Mouse (Mus musculus) stomach, embryonic 16.5 days (tissue): Measurements from ENCODE around the gene Olfr1154. TPM values are rescaled to one million over a fixed set of nuclear protein-coding genes. Genes with fewer than 3 reads are reported as not detected.

Source experiments
- ATAC-seq: fragments of 200-750 bp; cut with Nextera tagmentation; 2 replicates; pipeline ENCODE4 v1.8.0; 2017; ENCODE audit warnings: moderate number of reproducible peaks, moderate TSS enrichment; ENCODE audit not compliant: insufficient read depth, low FRiP score
- H3K27ac ChIP-seq: fragments of 300-500 bp; sonication (generic); 2 replicates; pipeline ENCODE4 v1.5.1; 2014; ENCODE audit warnings: low read length
- H3K27me3 ChIP-seq: fragments of 300-500 bp; sonication (generic); 2 replicates; pipeline ENCODE4 v1.6.1; 2014; ENCODE audit warnings: low read length, control low read depth, mixed read lengths; ENCODE audit not compliant: control insufficient read depth, insufficient read depth
- H3K36me3 ChIP-seq: fragments of 300-500 bp; sonication (generic); 2 replicates; pipeline ENCODE4 v1.6.1; 2014; ENCODE audit warnings: low read length; ENCODE audit not compliant: control insufficient read depth, insufficient read depth
- H3K4me1 ChIP-seq: fragments of 300-500 bp; sonication (generic); 2 replicates; pipeline ENCODE4 v1.6.1; 2014; ENCODE audit warnings: low read length, control low read depth, mixed read lengths; ENCODE audit not compliant: control insufficient read depth, insufficient read depth
- H3K4me2 ChIP-seq: fragments of 300-500 bp; sonication (generic); 2 replicates; pipeline ENCODE4 v1.6.1; 2014; ENCODE audit warnings: low read depth, low read length, mixed read lengths
- H3K4me3 ChIP-seq: fragments of 300-500 bp; sonication (generic); replicated peaks from 2 replicates; pipeline ENCODE4 v1.5.1; 2014; ENCODE audit warnings: mild to moderate bottlenecking, low read length
- H3K9ac ChIP-seq: fragments of 300-500 bp; sonication (generic); 2 replicates; pipeline ENCODE4 v1.6.1; 2014; ENCODE audit warnings: low read length
- H3K9me3 ChIP-seq: fragments of 300-500 bp; sonication (generic); replicated peaks from 2 replicates; pipeline ENCODE4 v1.6.1; 2016; ENCODE audit warnings: low read length, control low read depth; ENCODE audit not compliant: control insufficient read depth
- WGBS: fragments of 180-500 bp; shearing (Covaris S2); extraction: QIAGEN DNeasy Blood & Tissue Kit; methylation state at CpG from one replicate; pipeline ENCODE4 v1.1.7; 2014; 5-methylcytosine and 5-hydroxymethylcytosine counted together
- polyA plus RNA-seq: library from polyadenylated mRNA; unstranded; fragments of >200 nt; fragmentation: Nextera tagmentation; extraction: Ambion mirVana; gene quantifications from 2 replicates; pipeline ENCODE4 v1.2.1, GENCODE M21; 2015

Gene Olfr1154
- not detected in 2 replicates for polyA plus RNA-seq

DNA sequence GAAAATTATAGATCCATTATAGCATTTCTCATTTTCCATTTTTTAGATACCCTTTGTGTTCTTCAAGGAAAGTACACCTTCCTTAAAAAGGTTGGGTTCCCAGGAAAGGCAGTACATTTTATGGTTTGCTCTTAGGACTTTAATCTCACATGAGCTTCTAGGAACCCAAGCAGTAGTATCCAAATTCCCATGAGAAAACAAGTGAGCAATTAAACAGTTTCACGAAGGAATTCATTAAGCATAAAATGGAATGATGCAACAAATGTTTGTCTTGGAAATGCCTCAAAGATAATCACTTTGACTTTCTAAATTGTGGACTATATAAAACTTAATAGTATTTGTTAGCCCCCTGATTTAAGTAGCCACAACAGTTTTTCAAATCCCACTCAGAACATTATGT is at the start of gene Olfr1154:
TSS of gene Olfr1154 (minus strand) at position 101 of the 400 bp plus-strand sequence.
- H3K9me3 ChIP-seq = no peaks in the 10 kb centered on the region
- H3K36me3 ChIP-seq = no peaks in the 10 kb centered on the region
- WGBS = 89% methylated on average over 1 of the region's 1 CpGs
- no peak within 1 kb of the TSS for H3K4me2 ChIP-seq
- no peak for ATAC-seq
- no peak within 1 kb of the TSS for H3K9ac ChIP-seq
- H3K27me3 ChIP-seq = no peaks in the 10 kb centered on the region
- H3K4me1 ChIP-seq = no peaks in the 10 kb centered on the region
- no peak within 1 kb of the TSS for H3K4me3 ChIP-seq
- H3K27ac ChIP-seq = no peak within 1 kb of the TSS

GRCm38 (mm10) chr2:87953000-87953399 is 48.0 kb upstream of the Olfr1154 start, which contains the start of gene Olfr1156:
TSS of gene Olfr1156 (minus strand) at chr2:87953100.
- no peaks in the 10 kb centered on the region for H3K36me3 ChIP-seq
- no peaks in the 10 kb centered on the region for H3K4me1 ChIP-seq
- no peak within 1 kb of the TSS for H3K4me2 ChIP-seq
- no peak for ATAC-seq
- H3K9ac ChIP-seq = no peak within 1 kb of the TSS
- no peaks in the 10 kb centered on the region for H3K27me3 ChIP-seq
- H3K4me3 ChIP-seq = no peak within 1 kb of the TSS
- no peak within 1 kb of the TSS for H3K27ac ChIP-seq
- H3K9me3 ChIP-seq = no peaks in the 10 kb centered on the region

- H3K27ac ChIP-seq = no peak within 1 kb of the TSS
- no peak within 1 kb of the TSS for H3K4me3 ChIP-seq
- H3K4me1 ChIP-seq = no peaks in the 10 kb centered on the region
- H3K9ac ChIP-seq = no peak within 1 kb of the TSS
- WGBS = 95% methylated on average over 1 of the region's 1 CpGs
- no peaks in the 10 kb centered on the region for H3K27me3 ChIP-seq
- ATAC-seq = no peak
- H3K9me3 ChIP-seq = no peaks in the 10 kb centered on the region
- no peaks in the 10 kb centered on the region for H3K36me3 ChIP-seq
- H3K4me2 ChIP-seq = no peak within 1 kb of the TSS
Observed at GRCm38 (mm10) chr2:87945037-87945436, 40.1 kb upstream of the Olfr1154 start, which contains the start of gene Olfr1155. TSS of gene Olfr1155 (minus strand) at chr2:87945137.

- no peaks in the 10 kb centered on the region for H3K27me3 ChIP-seq
- no peak within 1 kb of the TSS for H3K4me3 ChIP-seq
- no peak for ATAC-seq
- WGBS = 75% methylated on average over 1 of the region's 1 CpGs
- H3K27ac ChIP-seq = no peak within 1 kb of the TSS
- no peak within 1 kb of the TSS for H3K9ac ChIP-seq
- H3K4me1 ChIP-seq = no peaks in the 10 kb centered on the region
- no peak within 1 kb of the TSS for H3K4me2 ChIP-seq
- H3K9me3 ChIP-seq = no peaks in the 10 kb centered on the region
- H3K36me3 ChIP-seq = no peaks in the 10 kb centered on the region
Observed at GRCm38 (mm10) chr2:87894662-87895061, 10.3 kb downstream of the Olfr1154 start, which contains the start of gene Olfr1153. TSS of gene Olfr1153 (plus strand) at chr2:87894962.

DNA sequence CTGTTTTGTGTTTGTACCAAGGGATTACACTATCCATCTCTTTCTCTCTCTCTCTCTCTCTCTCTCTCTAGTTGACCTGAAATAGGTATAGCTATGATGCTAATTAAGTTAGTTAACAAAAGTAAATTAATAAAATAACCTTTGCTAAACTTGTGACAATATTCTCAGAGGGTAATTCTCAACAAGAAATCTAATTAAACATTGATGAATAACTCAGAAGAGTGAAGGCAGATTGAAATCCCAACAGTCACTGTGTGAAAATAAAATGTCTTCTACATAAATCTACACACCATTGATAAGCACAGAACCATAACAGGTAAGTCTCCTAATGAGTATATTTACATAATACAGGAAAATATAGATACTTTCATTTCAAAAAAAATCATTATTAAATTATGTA is 38.8 kb downstream of the Olfr1154 start, which contains the start of gene Olfr1152:
TSS of gene Olfr1152 (plus strand) at position 301 of the 400 bp plus-strand sequence.
- H3K4me1 ChIP-seq = no peaks in the 10 kb centered on the region

DNA sequence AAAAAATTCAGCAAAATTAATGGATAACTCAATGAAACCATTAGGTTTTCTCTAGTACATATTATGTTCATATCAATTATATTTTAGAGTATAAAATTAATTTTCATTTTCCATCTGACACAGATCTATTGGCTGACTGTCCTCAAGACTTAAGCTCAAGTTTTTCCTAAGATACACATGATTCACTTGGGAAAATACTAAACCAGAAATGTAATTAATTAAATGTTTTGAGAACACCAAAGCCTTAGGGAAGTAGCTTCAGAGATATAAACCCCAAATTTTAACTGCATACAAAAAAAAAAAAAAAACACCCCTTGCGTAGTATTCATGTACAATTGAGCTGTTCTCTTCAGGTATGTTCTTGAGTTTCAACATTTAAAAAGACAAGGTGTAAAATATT is 49.4 kb downstream of the Olfr1154 start, which contains the start of gene Olfr1151:
TSS of gene Olfr1151 (plus strand) at position 301 of the 400 bp plus-strand sequence.
- no peaks in the 10 kb centered on the region for H3K27me3 ChIP-seq
- ATAC-seq = no peak
- 88% methylated on average over 1 of the region's 1 CpGs for WGBS

More for the DNA sequence above, 38.8 kb downstream of the Olfr1154 start, which contains the start of gene Olfr1152:
- no peaks in the 10 kb centered on the region for H3K9me3 ChIP-seq
- ATAC-seq = no peak
- H3K27me3 ChIP-seq = no peaks in the 10 kb centered on the region
- no peaks in the 10 kb centered on the region for H3K36me3 ChIP-seq
- no peak within 1 kb of the TSS for H3K4me2 ChIP-seq
- H3K9ac ChIP-seq = no peak within 1 kb of the TSS
- no peak within 1 kb of the TSS for H3K27ac ChIP-seq
- no peak within 1 kb of the TSS for H3K4me3 ChIP-seq

More for the DNA sequence above, 49.4 kb downstream of the Olfr1154 start, which contains the start of gene Olfr1151:
- Histone ChIP-seq H3K4me3 (no peak within 1 kb of the TSS), H3K4me2 (no peak within 1 kb of the TSS), H3K9ac (no peak within 1 kb of the TSS), H3K4me1 (no peaks in the 10 kb centered on the region), H3K27ac (no peak within 1 kb of the TSS), H3K36me3 (no peaks in the 10 kb centered on the region), H3K9me3 (no peaks in the 10 kb centered on the region)

Other genes with a start within 250 kb of the Olfr1154 start
- not detected in 2 replicates for gene Olfr1134, start 246.7 kb downstream of the Olfr1154 start, polyA plus RNA-seq
- gene Olfr1135, start 231.5 kb downstream of the Olfr1154 start, polyA plus RNA-seq = not detected in 2 replicates
- gene Olfr1136, start 211.2 kb downstream of the Olfr1154 start, polyA plus RNA-seq = not detected in 2 replicates
- gene Olfr1137, start 192.0 kb downstream of the Olfr1154 start, polyA plus RNA-seq = not detected in 2 replicates
- gene Olfr1138, start 165.2 kb downstream of the Olfr1154 start, polyA plus RNA-seq = not detected in 2 replicates
- not detected in 2 replicates for gene Olfr1140, start 161.4 kb downstream of the Olfr1154 start, polyA plus RNA-seq
- not detected in 2 replicates for gene Olfr1141, start 151.2 kb downstream of the Olfr1154 start, polyA plus RNA-seq
- not detected in 2 replicates for gene Olfr152, start 125.7 kb downstream of the Olfr1154 start, polyA plus RNA-seq
- not detected in 2 replicates for gene Olfr1143, start 104.6 kb downstream of the Olfr1154 start, polyA plus RNA-seq
- not detected in 2 replicates for gene Olfr1145, start 95.3 kb downstream of the Olfr1154 start, polyA plus RNA-seq
- not detected in 2 replicates for gene Olfr1148, start 74.6 kb downstream of the Olfr1154 start, polyA plus RNA-seq
- not detected in 2 replicates for gene Olfr1150-ps1, start 61.2 kb downstream of the Olfr1154 start, polyA plus RNA-seq
- not detected in 2 replicates for gene Olfr1151, start 49.3 kb downstream of the Olfr1154 start, polyA plus RNA-seq
- gene Olfr1152, start 38.7 kb downstream of the Olfr1154 start, polyA plus RNA-seq = not detected in 2 replicates
- not detected in 2 replicates for gene Olfr1153, start 10.2 kb downstream of the Olfr1154 start, polyA plus RNA-seq
- gene Olfr1155, start 40.0 kb upstream of the Olfr1154 start, polyA plus RNA-seq = not detected in 2 replicates
- not detected in 2 replicates for gene Olfr1156, start 47.9 kb upstream of the Olfr1154 start, polyA plus RNA-seq
- not detected in 2 replicates for gene Olfr1157, start 63.1 kb upstream of the Olfr1154 start, polyA plus RNA-seq
- gene Olfr74, start 69.5 kb upstream of the Olfr1154 start, polyA plus RNA-seq = not detected in 2 replicates
- not detected in 2 replicates for gene Olfr1158, start 84.9 kb upstream of the Olfr1154 start, polyA plus RNA-seq
- not detected in 2 replicates for gene Olfr1160, start 103.1 kb upstream of the Olfr1154 start, polyA plus RNA-seq
- gene Olfr1161, start 117.6 kb upstream of the Olfr1154 start, polyA plus RNA-seq = not detected in 2 replicates
- gene Olfr73, start 132.5 kb upstream of the Olfr1154 start, polyA plus RNA-seq = 0.07 TPM in 1 of 2 replicates, not detected in the other
- gene Olfr1162, start 146.0 kb upstream of the Olfr1154 start, polyA plus RNA-seq = not detected in 2 replicates
- not detected in 2 replicates for gene Olfr1163, start 166.7 kb upstream of the Olfr1154 start, polyA plus RNA-seq
- not detected in 2 replicates for gene Olfr1164, start 188.8 kb upstream of the Olfr1154 start, polyA plus RNA-seq
- gene Olfr1166, start 223.1 kb upstream of the Olfr1154 start, polyA plus RNA-seq = not detected in 2 replicates